Mouse (Mus musculus): ENCODE results near the gene Prl6a1. TPM values are rescaled to one million over a fixed set of nuclear protein-coding genes. Genes with fewer than 3 reads are reported as not detected.

Gene Prl6a1
- polyA plus RNA-seq (2015; fragmentation: Nextera tagmentation; extraction: Ambion mirVana): not detected in 2 replicates

DNA sequence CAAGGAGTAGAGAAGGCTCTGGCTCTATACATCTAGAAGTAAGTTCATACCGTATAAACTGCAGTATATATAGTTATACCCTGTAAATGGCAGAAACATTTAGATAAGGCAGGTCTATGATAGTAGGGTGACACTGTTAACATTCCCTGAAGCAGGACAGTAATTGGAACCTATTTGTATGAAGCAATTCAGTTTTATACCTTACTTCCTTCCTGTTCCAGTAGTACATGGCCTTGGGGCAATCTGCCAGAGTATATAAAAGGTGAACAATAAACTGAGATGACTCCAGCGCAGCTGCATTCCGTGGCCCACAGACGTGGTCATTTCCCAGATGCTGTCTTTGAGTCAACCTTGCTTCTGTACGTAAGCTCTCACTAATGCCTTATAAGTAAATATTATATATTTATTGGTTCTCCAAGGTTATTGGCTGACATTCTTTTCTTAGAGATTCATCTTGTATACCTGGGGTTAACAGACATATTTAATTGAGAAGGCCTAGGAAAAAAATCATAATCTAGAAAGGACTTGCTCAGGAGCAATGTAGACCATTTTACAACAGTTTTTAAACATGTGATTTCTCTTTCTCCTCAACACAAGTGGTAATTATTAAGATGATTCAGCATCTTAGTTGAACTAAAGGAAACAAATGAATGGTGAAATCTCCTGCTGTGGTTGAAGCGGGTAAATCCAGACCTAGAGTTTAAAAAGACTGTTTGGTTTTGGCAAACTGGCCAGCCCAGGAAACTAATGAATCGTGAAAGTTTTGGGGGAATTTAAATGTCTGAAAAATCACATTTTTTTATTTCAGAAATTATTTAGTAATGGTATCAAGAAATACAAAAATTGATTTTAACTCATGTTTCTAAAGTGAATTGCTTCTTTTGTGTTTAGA is at the start of gene Prl6a1:
Prl6a1 (plus strand) TSS at position 294 of the 892 bp plus-strand sequence.
- Histone ChIP-seq H3K4me1 (no peaks in the 10 kb centered on the region), H3K9me3 (no peaks in the 10 kb centered on the region), H3K36me3 (no peaks in the 10 kb centered on the region), H3K27ac (replicated peaks) (no peak within 1 kb of the TSS), H3K4me2 (replicated peaks) (no peak within 1 kb of the TSS), H3K27me3 (no peaks in the 10 kb centered on the region), H3K4me3 (no peak within 1 kb of the TSS), H3K9ac (replicated peaks) (no peak within 1 kb of the TSS)
- ATAC-seq (replicated peaks): no peak
- WGBS: 87% methylated on average over 7 of the region's 7 CpGs

DNA sequence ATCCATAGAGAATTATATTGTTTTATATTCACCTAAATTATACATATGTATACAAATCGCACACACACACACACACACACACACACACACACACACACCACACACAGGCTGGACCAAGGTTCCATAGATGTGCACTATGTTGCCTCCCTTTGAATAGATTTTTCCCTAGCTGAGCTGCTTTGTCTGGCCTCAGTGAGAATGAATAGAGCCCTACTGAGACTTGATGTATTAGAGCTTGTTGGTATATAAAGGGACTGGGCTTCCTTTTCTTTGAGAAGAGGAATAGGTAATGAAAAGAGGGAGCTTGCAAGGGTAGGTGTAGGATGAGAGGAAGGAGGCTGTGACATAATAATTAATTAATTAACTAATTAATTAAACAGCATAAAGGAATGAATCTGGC is 22.6 kb downstream of the Prl6a1 start:
- peak; percentile 69; the same call in 1 of the 2 replicates for ATAC-seq (replicated peaks)
- Histone ChIP-seq H3K36me3 (no peaks in the 10 kb centered on the region), H3K4me1 (no peaks in the 10 kb centered on the region), H3K9ac (replicated peaks) (no peak overlapping the region), H3K4me2 (replicated peaks) (no peak overlapping the region), H3K9me3 (no peaks in the 10 kb centered on the region), H3K4me3 (no peak overlapping the region), H3K27ac (replicated peaks) (no peak overlapping the region), H3K27me3 (no peaks in the 10 kb centered on the region)
- WGBS: 11% methylated on average over 1 of the region's 1 CpGs

DNA sequence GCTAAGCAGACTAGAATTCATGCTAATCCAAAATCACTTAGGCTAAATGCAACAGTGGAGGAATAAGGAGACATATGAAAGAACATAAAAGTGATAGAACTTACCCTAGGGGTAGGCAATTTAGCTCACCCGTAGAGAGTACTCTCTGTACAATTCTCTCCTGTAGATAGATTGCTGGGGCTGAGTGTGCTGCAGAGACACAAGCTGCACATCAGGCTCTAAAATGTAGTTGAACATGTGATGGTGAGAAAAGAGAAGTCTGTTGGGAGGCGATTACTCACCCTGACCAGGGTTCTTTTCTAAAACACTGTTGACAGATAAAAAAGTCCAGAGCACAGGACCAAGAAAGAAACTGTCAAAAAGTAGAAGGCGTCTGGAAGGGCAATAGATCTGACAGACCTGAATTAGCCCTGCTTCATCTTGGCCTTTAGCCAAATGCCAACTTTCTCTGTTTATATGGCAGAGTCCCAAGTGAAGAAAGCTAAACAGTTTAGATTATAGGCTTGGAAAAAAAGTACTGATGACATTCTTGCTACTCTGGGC is 30.4 kb downstream of the Prl6a1 start:
- WGBS: 53% methylated on average over 3 of the region's 3 CpGs
- no peaks in the 10 kb centered on the region for H3K36me3 ChIP-seq
- H3K9ac ChIP-seq (replicated peaks): no peak overlapping the region
- H3K27ac ChIP-seq (replicated peaks): no peak overlapping the region
- H3K27me3 ChIP-seq: no peaks in the 10 kb centered on the region
- no peaks in the 10 kb centered on the region for H3K4me1 ChIP-seq
- ATAC-seq (replicated peaks): no peak
- no peak overlapping the region for H3K4me2 ChIP-seq (replicated peaks)
- no peaks in the 10 kb centered on the region for H3K9me3 ChIP-seq
- no peak overlapping the region for H3K4me3 ChIP-seq

DNA sequence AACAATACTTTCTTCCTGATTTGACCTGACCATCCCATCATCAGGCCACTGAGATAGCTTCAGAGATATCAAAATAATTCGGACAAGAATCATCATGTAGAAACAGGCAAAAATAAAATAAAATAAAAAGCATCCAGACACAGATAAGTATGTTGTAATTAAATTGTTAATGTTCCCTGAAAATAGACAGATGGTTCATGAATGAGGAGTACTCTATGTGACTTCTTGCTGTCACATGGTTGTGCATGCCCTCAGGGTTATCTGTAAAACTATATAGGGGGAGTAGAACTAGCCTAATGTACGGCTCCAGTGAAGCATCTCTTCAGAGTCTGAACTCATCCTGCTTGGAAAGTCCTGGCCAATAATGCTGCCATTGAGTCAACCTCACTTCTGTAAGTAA is 32.9 kb downstream of the Prl6a1 start, which contains the start of gene Prl8a2:
Prl8a2 (plus strand) TSS at position 301 of the 400 bp plus-strand sequence.
- no peak for ATAC-seq (replicated peaks)
- Histone ChIP-seq H3K27me3 (no peaks in the 10 kb centered on the region), H3K4me2 (replicated peaks) (no peak within 1 kb of the TSS), H3K36me3 (no peaks in the 10 kb centered on the region), H3K4me3 (no peak within 1 kb of the TSS), H3K4me1 (no peaks in the 10 kb centered on the region), H3K9ac (replicated peaks) (no peak within 1 kb of the TSS), H3K9me3 (no peaks in the 10 kb centered on the region), H3K27ac (replicated peaks) (no peak within 1 kb of the TSS)
- WGBS: 88% methylated on average over 2 of the region's 2 CpGs

Other genes starting within 250 kb of the Prl6a1 start
- gene Prl3d1, start 218.4 kb upstream of the Prl6a1 start, polyA plus RNA-seq (2015; fragmentation: Nextera tagmentation; extraction: Ambion mirVana): not detected in 2 replicates
- gene Prl3d2, start 190.9 kb upstream of the Prl6a1 start, polyA plus RNA-seq (2015; fragmentation: Nextera tagmentation; extraction: Ambion mirVana): not detected in 2 replicates
- gene Prl3d3, start 155.8 kb upstream of the Prl6a1 start, polyA plus RNA-seq (2015; fragmentation: Nextera tagmentation; extraction: Ambion mirVana): not detected in 2 replicates
- gene Prl3c1, start 116.0 kb upstream of the Prl6a1 start, polyA plus RNA-seq (2015; fragmentation: Nextera tagmentation; extraction: Ambion mirVana): not detected in 2 replicates
- gene Prl3b1, start 70.8 kb upstream of the Prl6a1 start, polyA plus RNA-seq (2015; fragmentation: Nextera tagmentation; extraction: Ambion mirVana): not detected in 2 replicates
- gene Prl3a1, start 53.2 kb upstream of the Prl6a1 start, polyA plus RNA-seq (2015; fragmentation: Nextera tagmentation; extraction: Ambion mirVana): not detected in 2 replicates
- not detected in 2 replicates for gene Prl8a2, start 33.0 kb downstream of the Prl6a1 start, polyA plus RNA-seq (2015; fragmentation: Nextera tagmentation; extraction: Ambion mirVana)
- not detected in 2 replicates for gene Prl2b1, start 78.2 kb downstream of the Prl6a1 start, polyA plus RNA-seq (2015; fragmentation: Nextera tagmentation; extraction: Ambion mirVana)
- not detected in 2 replicates for gene Prl8a6, start 126.1 kb downstream of the Prl6a1 start, polyA plus RNA-seq (2015; fragmentation: Nextera tagmentation; extraction: Ambion mirVana)
- not detected in 2 replicates for gene Prl8a8, start 200.6 kb downstream of the Prl6a1 start, polyA plus RNA-seq (2015; fragmentation: Nextera tagmentation; extraction: Ambion mirVana)

Data from forebrain, embryonic 15.5 days (tissue).